Mouse (Mus musculus) lung, postnatal 10 days (tissue): ENCODE results near the gene Ccr3.
"Not testable (repeated sequence)": the region's sequence is repeated elsewhere in the genome, so short reads cannot be mapped to it uniquely, and the experiment has no call there.

ENCODE experiments used
- DNase-seq: peaks from one replicate; pipeline ENCODE4 v3.0.0; 2021

Ccr3 gene

GRCm38 (mm10) chr9:124056158-124056709 is 34.5 kb downstream of the Ccr3 start:
- peak; percentile 5 for DNase-seq

DNA sequence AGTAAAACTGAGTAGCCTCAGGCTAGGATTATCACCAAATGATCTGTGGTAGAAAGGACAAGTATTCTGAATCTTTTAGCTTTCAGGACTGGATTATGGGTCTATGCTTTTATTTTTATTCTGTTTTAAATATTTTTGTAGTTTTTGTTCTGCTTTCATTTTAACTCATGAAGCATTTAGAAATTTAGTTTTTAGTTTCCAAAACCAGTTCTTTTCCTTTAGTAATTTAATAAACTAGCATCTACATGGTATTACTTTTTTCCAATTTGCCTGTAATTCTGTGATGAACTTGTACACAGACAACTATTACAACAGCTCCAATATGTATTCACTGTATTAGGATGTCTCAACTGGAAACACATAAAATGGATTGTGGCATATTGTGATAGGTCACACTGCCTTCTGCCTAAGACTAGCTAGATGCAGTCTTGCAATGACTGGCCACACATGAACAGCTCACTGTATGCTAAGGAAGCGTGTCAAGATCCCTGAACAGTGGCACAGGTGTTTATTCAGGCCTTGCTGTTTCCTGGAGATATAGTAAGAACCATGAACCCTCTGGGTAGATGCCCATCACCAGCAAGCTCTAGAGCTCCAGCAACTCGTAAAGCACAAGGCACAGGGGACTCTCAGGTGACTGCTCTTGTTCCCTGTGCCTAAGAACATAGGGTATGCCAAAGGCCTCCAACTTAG is 38.0 kb downstream of the Ccr3 start:
- DNase-seq, result no peak

DNA sequence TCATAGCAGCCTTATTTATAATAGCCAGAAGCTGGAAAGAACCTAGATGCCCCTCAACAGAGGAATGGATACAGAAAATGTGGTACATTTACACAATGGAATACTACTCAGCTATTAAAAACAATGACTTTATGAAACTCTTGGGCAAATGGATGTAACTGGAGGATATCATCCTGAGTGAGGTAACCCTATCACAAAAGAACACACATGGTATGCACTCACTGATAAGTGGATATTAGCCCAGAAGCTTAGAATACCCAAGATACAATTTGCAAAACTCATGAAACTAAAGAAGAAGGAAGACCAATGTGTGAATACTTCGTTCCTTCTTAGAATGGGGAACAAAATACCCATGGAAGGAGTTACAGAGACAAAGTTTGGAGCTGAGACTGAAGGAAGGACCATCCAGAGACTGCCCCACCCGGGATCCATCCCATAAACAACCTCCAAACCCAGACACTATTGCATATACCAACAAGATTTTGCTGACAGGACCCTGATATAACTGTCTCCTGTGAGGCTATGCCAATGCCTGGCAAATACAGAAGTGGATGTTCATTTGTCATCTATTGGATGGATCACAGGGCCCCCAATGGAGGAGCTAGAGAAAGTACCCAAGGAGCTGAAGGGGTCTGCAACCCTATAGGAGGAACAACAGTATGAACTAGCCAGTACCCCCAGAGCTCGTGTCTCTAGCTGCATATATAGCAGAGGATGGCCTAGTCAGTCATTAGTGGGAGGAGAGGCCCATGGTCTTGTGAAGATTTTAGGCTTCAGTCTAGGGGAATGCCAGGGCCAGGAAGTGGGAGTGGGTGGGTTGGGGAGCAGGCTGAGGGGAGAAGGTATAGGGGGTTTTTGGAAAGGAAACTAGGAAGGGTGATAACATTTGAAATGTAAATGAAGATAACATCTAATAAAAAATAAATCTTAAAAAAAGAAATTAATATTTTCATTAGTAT is 40.0 kb downstream of the Ccr3 start:
- DNase-seq, result not testable (repeated sequence)

DNA sequence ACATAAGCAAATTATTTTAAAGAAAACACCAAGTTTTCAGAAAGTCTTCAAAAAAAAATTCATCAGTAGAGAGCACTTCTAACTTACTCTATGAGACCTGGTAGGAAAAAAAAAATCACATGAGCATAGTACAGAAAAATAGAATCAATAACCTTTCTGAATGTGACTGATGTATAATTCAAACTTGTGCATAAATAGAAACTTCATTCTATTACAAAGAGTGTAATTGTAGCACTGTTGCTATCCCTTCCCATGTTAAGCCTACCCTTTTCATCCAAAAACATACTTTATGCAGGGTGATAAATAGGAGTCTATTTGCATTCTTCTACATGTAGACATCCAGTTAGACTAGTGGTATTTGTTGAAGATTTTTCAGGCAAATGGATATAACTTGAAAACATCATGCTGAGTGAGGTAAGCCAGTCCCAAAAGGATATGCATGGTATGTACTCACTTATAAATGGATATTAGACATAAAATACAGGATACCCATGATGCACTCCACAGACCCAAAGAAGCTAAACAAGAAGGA is 44.9 kb downstream of the Ccr3 start:
- no peak for DNase-seq

GRCm38 (mm10) chr9:124068098-124069058 is 46.6 kb downstream of the Ccr3 start:
- DNase-seq, result no peak

- DNase-seq, result no peak
These were observed 49.7 kb downstream of the Ccr3 start for GRCm38 (mm10) chr9:124071506-124071905.

- no peak for DNase-seq
These were observed 58.0 kb downstream of the Ccr3 start for GRCm38 (mm10) chr9:124079803-124080202.

DNA sequence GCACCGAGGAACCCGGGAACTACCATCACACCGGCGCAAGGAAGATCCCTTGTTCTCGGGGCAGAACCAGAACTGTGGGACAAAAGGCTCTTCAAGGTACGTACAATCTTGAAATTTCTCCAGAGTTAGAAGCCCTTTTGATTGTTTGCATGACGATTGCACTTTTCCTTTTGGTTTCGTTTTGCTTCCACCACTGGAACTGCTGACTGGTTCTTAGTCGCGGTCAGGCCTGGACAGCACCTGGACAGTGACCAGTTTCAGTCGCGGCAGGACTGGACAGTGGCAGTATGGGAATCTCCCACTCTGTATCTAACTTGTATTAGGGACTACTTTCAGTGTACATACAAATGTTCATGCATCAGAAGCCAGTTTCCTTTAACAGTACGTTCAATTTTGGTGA is 58.7 kb downstream of the Ccr3 start:
- not testable (repeated sequence) for DNase-seq
